Mouse (Mus musculus) liver, embryonic 13.5 days (tissue): ENCODE results near the gene Arfrp1. TPM values are rescaled to one million over a fixed set of nuclear protein-coding genes. Genes with fewer than 3 reads are reported as not detected.

Experiments used
- ATAC-seq: fragments of 200-750 bp; cut with Nextera tagmentation; 2 replicates; pipeline ENCODE4 v1.8.0; 2017; ENCODE audit warnings: low read depth, mild to moderate bottlenecking, moderate number of reproducible peaks, moderate library complexity
- DNase-seq: peaks from one replicate; pipeline ENCODE4 v3.0.0; 2022
- H3K27ac ChIP-seq: fragments of 300-500 bp; sonication (generic); 2 replicates; pipeline ENCODE4 v1.5.1; 2015; ENCODE audit warnings: moderate library complexity, mild to moderate bottlenecking, inconsistent platforms
- H3K27me3 ChIP-seq: fragments of 300-500 bp; sonication (generic); 2 replicates; pipeline ENCODE4 v1.6.1; 2015; ENCODE audit warnings: mild to moderate bottlenecking, inconsistent platforms
- H3K36me3 ChIP-seq: fragments of 300-500 bp; sonication (generic); 2 replicates; pipeline ENCODE4 v1.6.1; 2015; ENCODE audit warnings: mild to moderate bottlenecking, inconsistent platforms
- H3K4me1 ChIP-seq: fragments of 300-500 bp; sonication (generic); replicated peaks from 2 replicates; pipeline ENCODE4 v1.6.1; 2015; ENCODE audit warnings: inconsistent platforms
- H3K4me2 ChIP-seq: fragments of 300-500 bp; sonication (generic); 2 replicates; pipeline ENCODE4 v1.6.1; 2015; ENCODE audit warnings: inconsistent platforms, mild to moderate bottlenecking, moderate library complexity
- H3K4me3 ChIP-seq: fragments of 300-500 bp; sonication (generic); replicated peaks from 2 replicates; pipeline ENCODE4 v1.5.1; 2015; ENCODE audit warnings: mild to moderate bottlenecking, inconsistent platforms
- H3K9ac ChIP-seq: fragments of 300-500 bp; sonication (generic); 2 replicates; pipeline ENCODE4 v1.6.1; 2015; ENCODE audit warnings: mild to moderate bottlenecking, inconsistent platforms
- H3K9me3 ChIP-seq: fragments of 300-500 bp; sonication (generic); replicated peaks from 2 replicates; pipeline ENCODE4 v1.6.1; 2016; ENCODE audit warnings: inconsistent platforms
- WGBS: fragments of 180-500 bp; shearing (Covaris S2); methylation state at CpG from one replicate; pipeline ENCODE4 v1.1.7; 2015; ENCODE audit not compliant: insufficient replicate concordance; 5-methylcytosine and 5-hydroxymethylcytosine counted together
- polyA plus RNA-seq: library from polyadenylated mRNA; unstranded; fragments of >200 nt; fragmentation: Nextera tagmentation; extraction: Ambion mirVana; gene quantifications from 2 replicates; pipeline ENCODE4 v1.2.1, GENCODE M21; 2015

The Arfrp1 gene
- polyA plus RNA-seq, 1 experiment from 2014 or later = 27.8 TPM

DNA sequence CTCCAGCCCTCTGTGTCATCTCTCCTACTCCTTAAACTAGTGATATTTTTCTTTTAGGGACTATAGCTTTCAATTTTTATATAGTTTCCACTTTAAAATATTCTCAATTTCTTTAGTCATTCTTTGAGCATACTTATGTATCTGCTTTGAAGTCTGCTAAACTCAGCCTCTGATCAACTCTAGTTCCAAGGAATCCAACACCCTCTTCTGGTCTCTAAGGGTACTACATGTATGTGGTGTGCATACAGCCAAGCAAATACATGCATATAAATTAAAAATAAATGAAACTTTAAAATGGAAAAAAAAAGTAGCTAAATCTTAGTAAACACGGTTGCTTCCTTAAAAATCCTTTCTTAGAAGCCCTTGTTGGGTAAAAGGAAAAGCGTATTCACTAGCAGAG is 10.6 kb upstream of the Arfrp1 start:
- WGBS = 78% methylated on average over 2 of the region's 2 CpGs

GRCm38 (mm10) chr2:181370001-181370400 is 4.8 kb upstream of the Arfrp1 start:
- H3K4me2 ChIP-seq = no peak overlapping the region
- peaks cover 4% of the 10 kb centered on the region; the same call in 1 of the 2 replicates for H3K9me3 ChIP-seq
- H3K9ac ChIP-seq = no peak overlapping the region
- H3K27ac ChIP-seq = no peak overlapping the region
- DNase-seq = no peak
- no peak overlapping the region for H3K4me3 ChIP-seq
- no peaks in the 10 kb centered on the region for H3K27me3 ChIP-seq
- H3K36me3 ChIP-seq = peaks cover 23% of the 10 kb centered on the region
- H3K4me1 ChIP-seq = peaks cover 38% of the 10 kb centered on the region
- 92% methylated on average over 5 of the region's 5 CpGs for WGBS
- ATAC-seq = no peak

More for the DNA sequence above, 10.6 kb upstream of the Arfrp1 start:
- Histone ChIP-seq H3K4me2 (no peak overlapping the region), H3K27ac (no peak overlapping the region), H3K36me3 (peaks cover 36% of the 10 kb centered on the region), H3K27me3 (no peaks in the 10 kb centered on the region), H3K4me3 (no peak overlapping the region), H3K4me1 (peaks cover 30% of the 10 kb centered on the region), H3K9ac (no peak overlapping the region), H3K9me3 (no peaks in the 10 kb centered on the region)
- no peak for DNase-seq
- ATAC-seq = no peak

DNA sequence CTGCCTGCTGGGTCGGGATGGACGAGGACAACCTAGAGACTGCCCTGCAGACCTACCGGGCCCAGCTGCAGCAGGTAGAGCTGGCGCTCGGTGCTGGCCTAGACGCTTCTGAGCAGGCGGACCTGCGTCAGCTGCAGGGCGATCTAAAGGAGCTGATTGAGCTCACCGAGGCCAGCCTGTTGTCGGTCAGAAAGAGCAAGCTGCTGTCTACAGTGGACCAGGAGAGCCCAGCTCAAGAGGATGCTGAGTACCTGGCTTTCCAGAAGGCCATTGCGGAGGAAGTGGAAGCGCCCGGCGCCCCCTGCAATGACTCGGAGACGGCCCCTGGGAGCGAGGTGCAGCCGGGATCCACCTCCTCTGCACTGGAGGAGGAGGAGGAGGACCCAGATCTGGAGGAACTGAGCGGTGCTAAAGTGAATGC is 461 bp upstream of the Arfrp1 start:
- Histone ChIP-seq H3K4me3 (peak overlapping the region; percentile 88), H3K4me2 (peak overlapping the region; percentile 95), H3K4me1 (peaks cover 42% of the 10 kb centered on the region), H3K36me3 (peaks cover 42% of the 10 kb centered on the region), H3K27me3 (no peaks in the 10 kb centered on the region), H3K9ac (peak overlapping the region; percentile 92), H3K9me3 (peaks cover 4% of the 10 kb centered on the region; the same call in 1 of the 2 replicates), H3K27ac (peak overlapping the region; percentile 88)
- ATAC-seq (peak; percentile 75), DNase-seq (peak; percentile 26)
- 0% methylated on average over 20 of the region's 20 CpGs for WGBS

- ATAC-seq = 0 out of 2 replicates have a peak, but pooled peaks have one; percentile 0
- Histone ChIP-seq H3K36me3 (peaks cover 45% of the 10 kb centered on the region), H3K4me3 (peak overlapping the region; percentile 88), H3K9ac (peak overlapping the region; percentile 92), H3K27ac (peak overlapping the region; percentile 88), H3K27me3 (no peaks in the 10 kb centered on the region), H3K4me2 (peak overlapping the region; percentile 95), H3K4me1 (peaks cover 42% of the 10 kb centered on the region), H3K9me3 (no peaks in the 10 kb centered on the region)
- WGBS = 7% methylated on average over 14 of the region's 14 CpGs
- no peak for DNase-seq
Observed at GRCm38 (mm10) chr2:181364487-181364859, 731 bp downstream of the Arfrp1 start.

DNA sequence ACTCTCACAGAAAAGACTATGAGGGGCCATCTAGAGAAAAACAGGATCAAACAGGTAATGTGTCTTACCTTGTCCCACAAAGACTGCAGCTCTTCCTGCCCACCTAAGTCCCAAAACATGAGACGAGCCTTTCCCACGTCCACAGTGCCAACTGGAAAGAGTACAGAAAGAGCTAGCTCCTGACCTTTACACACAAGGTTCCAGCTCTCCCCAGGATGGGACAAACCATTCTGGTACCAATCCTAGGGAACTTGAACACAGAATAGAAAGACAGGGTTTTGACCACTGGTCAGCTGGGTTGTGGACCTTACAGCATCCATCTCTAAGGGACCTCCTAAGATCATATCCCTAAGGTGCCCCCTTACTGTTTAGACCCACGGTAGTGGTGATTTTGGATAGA is 1.3 kb downstream of the Arfrp1 start:
- 57% methylated on average over 3 of the region's 3 CpGs for WGBS
- no peaks in the 10 kb centered on the region for H3K9me3 ChIP-seq
- H3K4me3 ChIP-seq = peak overlapping the region; percentile 88
- peaks cover 42% of the 10 kb centered on the region for H3K4me1 ChIP-seq
- H3K36me3 ChIP-seq = peaks cover 45% of the 10 kb centered on the region
- peak overlapping the region; percentile 95 for H3K4me2 ChIP-seq
- H3K9ac ChIP-seq = peak overlapping the region; percentile 92
- 0 out of 2 replicates have a peak overlapping the region, but pooled peaks have one; percentile 88 for H3K27ac ChIP-seq
- DNase-seq (no peak), ATAC-seq (no peak)
- no peaks in the 10 kb centered on the region for H3K27me3 ChIP-seq

DNA sequence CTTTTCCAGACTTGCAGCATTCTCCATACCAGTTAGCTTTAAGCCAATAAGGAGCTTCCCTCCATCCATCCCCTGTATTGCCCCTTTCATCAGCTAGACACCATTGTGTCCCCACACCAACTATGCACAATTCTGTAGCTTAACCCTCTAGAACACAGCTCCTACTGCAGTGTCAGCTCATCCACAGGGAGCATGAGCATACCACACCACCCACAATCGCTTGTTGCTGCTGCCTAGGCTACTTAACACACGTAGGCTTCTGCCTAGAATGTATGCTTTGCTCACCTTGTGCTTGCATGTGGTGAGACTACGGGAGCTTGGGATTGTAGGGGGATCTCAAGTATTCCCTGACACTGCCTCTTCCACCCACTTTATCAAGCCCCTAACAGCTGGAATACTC is 8.4 kb downstream of the Arfrp1 start:
- ATAC-seq = no peak
- no peak for DNase-seq
- 74% methylated on average over 3 of the region's 3 CpGs for WGBS
- Histone ChIP-seq H3K27me3 (no peaks in the 10 kb centered on the region), H3K36me3 (peaks cover 99% of the 10 kb centered on the region), H3K4me3 (no peak overlapping the region), H3K9ac (no peak overlapping the region), H3K9me3 (no peaks in the 10 kb centered on the region), H3K27ac (no peak overlapping the region), H3K4me1 (no peaks in the 10 kb centered on the region), H3K4me2 (no peak overlapping the region)

- ATAC-seq = no peak
- Histone ChIP-seq H3K27ac (no peak overlapping the region), H3K9me3 (no peaks in the 10 kb centered on the region), H3K4me3 (no peak overlapping the region), H3K27me3 (no peaks in the 10 kb centered on the region), H3K9ac (no peak overlapping the region), H3K4me2 (no peak overlapping the region), H3K36me3 (peaks cover 89% of the 10 kb centered on the region), H3K4me1 (no peaks in the 10 kb centered on the region)
- DNase-seq = no peak
- 85% methylated on average over 6 of the region's 6 CpGs for WGBS
Observed at GRCm38 (mm10) chr2:181342766-181343165, 22.4 kb downstream of the Arfrp1 start.

DNA sequence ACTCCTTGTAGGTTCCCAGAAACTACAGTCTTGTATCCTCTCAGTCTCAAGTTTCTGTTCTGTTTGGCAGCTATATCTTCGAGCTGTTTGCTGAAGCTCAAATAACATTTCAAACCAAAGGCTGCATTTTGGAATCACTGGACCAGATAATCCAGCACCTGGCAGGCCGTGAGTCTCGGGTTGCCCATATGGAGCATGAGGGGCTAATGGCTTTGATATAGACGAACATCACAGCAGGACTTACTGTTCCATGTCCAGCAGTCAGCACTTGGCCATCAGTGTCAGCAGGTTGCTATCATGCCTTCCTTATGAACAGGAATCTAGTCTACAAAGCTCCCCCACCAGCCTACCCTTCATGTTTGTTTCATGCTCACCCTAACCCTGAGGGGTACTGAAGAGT is 24.8 kb downstream of the Arfrp1 start:
- Histone ChIP-seq H3K36me3 (peaks cover 87% of the 10 kb centered on the region), H3K4me3 (no peak overlapping the region), H3K4me2 (no peak overlapping the region), H3K9ac (no peak overlapping the region), H3K4me1 (no peaks in the 10 kb centered on the region), H3K9me3 (no peaks in the 10 kb centered on the region), H3K27me3 (no peaks in the 10 kb centered on the region), H3K27ac (no peak overlapping the region)
- ATAC-seq = no peak
- no peak for DNase-seq
- 78% methylated on average over 4 of the region's 4 CpGs for WGBS

DNA sequence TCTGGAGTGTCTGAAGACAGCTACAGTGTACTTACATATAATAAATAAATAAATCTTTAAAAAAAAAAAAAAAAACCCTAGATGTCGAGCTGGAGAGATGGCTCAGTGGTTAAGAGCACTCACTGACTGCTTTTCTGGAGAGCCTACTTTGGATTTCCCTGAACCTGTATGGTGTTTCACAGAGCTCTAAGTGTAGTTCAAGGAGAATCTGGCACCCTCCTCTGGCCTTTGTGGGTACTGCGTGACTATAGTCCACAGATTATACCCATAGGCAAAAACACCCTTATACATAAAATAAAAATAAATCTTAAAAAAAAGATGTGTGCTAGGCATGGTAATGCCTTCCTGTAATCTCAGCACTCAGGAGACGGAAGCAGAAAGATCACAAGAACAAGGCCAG is 31.2 kb downstream of the Arfrp1 start:
- Histone ChIP-seq H3K4me3 (no peak overlapping the region), H3K9ac (no peak overlapping the region), H3K27me3 (no peaks in the 10 kb centered on the region), H3K27ac (no peak overlapping the region), H3K36me3 (peaks cover 82% of the 10 kb centered on the region), H3K9me3 (no peaks in the 10 kb centered on the region), H3K4me2 (no peak overlapping the region), H3K4me1 (no peaks in the 10 kb centered on the region)
- DNase-seq = peak; percentile 35
- WGBS = 54% methylated on average over 3 of the region's 3 CpGs
- ATAC-seq = peak; percentile 70

DNA sequence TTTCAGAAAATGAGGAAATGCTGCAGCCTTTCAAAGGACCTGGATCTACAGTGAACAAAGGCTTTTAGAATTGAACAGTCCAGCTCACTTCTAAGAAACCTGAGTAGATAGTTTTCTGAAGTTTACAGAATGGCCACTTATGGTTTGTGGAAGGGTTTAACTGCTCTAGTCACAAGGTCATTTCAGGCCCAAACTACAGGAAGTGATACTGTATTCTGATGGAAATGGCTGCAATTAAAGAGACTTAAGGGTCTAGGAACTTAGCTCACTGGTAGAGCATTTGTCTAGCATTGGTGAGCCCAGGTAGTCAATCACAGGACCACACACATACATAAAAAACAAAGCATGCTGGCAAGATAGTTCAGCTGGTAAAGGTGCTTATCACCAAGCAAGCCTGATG is 32.7 kb downstream of the Arfrp1 start:
- Histone ChIP-seq H3K27me3 (no peaks in the 10 kb centered on the region), H3K9ac (no peak overlapping the region), H3K4me1 (no peaks in the 10 kb centered on the region), H3K4me3 (no peak overlapping the region), H3K27ac (no peak overlapping the region), H3K4me2 (no peak overlapping the region), H3K9me3 (no peaks in the 10 kb centered on the region), H3K36me3 (peaks cover 82% of the 10 kb centered on the region)
- ATAC-seq (no peak), DNase-seq (no peak)

DNA sequence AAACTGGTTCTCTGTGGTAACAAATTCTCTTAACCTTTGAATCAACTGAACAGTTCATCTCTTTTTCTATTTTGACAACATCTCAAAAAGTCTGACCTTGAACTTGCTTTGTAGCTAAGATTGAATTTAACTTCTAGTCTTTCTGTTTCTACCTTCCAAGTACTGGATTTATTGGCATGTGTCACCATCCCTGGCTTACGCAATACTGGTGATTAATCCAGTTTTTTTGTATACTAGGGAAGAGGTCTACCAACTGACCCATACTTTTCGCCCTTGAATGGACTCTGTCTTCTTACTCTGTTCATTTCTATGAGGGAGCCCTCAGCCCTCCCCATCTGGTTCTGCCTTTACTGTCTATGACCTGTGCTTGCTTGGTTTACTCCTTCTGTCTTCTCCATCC is 39.1 kb downstream of the Arfrp1 start:
- Histone ChIP-seq H3K4me2 (no peak overlapping the region), H3K36me3 (peaks cover 93% of the 10 kb centered on the region), H3K4me3 (no peak overlapping the region), H3K27ac (no peak overlapping the region), H3K27me3 (no peaks in the 10 kb centered on the region), H3K9me3 (no peaks in the 10 kb centered on the region), H3K9ac (no peak overlapping the region), H3K4me1 (peaks cover under 1% of the 10 kb centered on the region)
- DNase-seq = no peak
- WGBS = 79% methylated on average over 2 of the region's 2 CpGs
- no peak for ATAC-seq

DNA sequence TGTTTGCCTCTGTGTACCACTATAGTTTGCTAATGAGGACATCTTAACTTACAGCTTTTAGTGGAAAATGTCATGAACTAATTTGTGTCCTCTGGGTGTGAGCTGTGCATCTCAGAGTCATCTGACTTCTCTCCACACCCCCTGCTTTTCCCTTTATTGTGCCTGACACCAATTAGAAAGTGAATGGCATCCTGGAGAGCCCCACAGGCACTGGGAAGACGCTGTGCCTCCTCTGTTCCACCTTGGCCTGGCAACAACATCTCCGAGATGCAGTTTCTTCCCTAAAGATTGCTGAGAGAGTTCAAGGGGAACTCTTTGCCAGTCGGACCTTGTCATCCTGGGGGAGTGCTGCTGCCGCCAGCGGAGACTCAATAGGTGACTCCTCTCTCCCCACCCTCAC is 43.1 kb downstream of the Arfrp1 start:
- Histone ChIP-seq H3K27ac (no peak overlapping the region), H3K36me3 (peaks cover 54% of the 10 kb centered on the region), H3K9me3 (no peaks in the 10 kb centered on the region), H3K4me2 (no peak overlapping the region), H3K9ac (no peak overlapping the region), H3K4me1 (peaks cover 18% of the 10 kb centered on the region), H3K4me3 (no peak overlapping the region), H3K27me3 (peaks cover 14% of the 10 kb centered on the region)
- WGBS = 84% methylated on average over 5 of the region's 5 CpGs
- DNase-seq (no peak), ATAC-seq (no peak)
